Mouse (Mus musculus) cerebellum, adult 2 months (tissue): ENCODE measurements around the gene Arhgef1. TPM values are rescaled to one million over a fixed set of nuclear protein-coding genes. Genes with fewer than 3 reads are reported as not detected.

Source experiments
- DNase-seq, 2 experiments: peaks; one replicate each; pipeline ENCODE4 v3.0.0; 2021
- H3K27ac ChIP-seq: fragments of 200-500 bp; 2 replicates; pipeline ENCODE4 v1.5.1; 2012; ENCODE audit warnings: low read length, control low read depth, inconsistent platforms; ENCODE audit not compliant: insufficient read depth
- H3K27me3 ChIP-seq: fragments of 200-500 bp; 2 replicates; pipeline ENCODE4 v1.6.1; 2012; ENCODE audit warnings: inconsistent platforms, mild to moderate bottlenecking, low read length, moderate library complexity; ENCODE audit not compliant: control insufficient read depth, insufficient read depth
- H3K4me1 ChIP-seq: fragments of 200-500 bp; 2 replicates; pipeline ENCODE4 v1.6.1; 2011; ENCODE audit warnings: low read length; ENCODE audit not compliant: control insufficient read depth, insufficient read depth
- H3K4me3 ChIP-seq: fragments of 200-500 bp; replicated peaks from 2 replicates; pipeline ENCODE3; 2011; ENCODE audit warnings: mild to moderate bottlenecking, low read depth, low read length, control low read depth; ENCODE audit not compliant: insufficient read depth
- CTCF ChIP-seq: fragments of 200-500 bp; IDR thresholded peaks from 2 replicates; pipeline ENCODE4 v1.5.1; 2011; ENCODE audit warnings: low read depth, mild to moderate bottlenecking, control low read depth, low read length, moderate library complexity, borderline replicate concordance; ENCODE audit not compliant: insufficient read depth
- POLR2A ChIP-seq: fragments of 200-500 bp; IDR thresholded peaks from 2 replicates; pipeline ENCODE4 v1.6.1; 2011; ENCODE audit warnings: low read length, control low read depth, borderline replicate concordance; ENCODE audit not compliant: insufficient read depth
- WGBS: fragments of 180-500 bp; shearing (Covaris S2); methylation state at CpG from one replicate; pipeline ENCODE4 v1.1.7; 2018; 5-methylcytosine and 5-hydroxymethylcytosine counted together
- polyA plus RNA-seq: library from polyadenylated mRNA; depleted of rRNA; stranded (reverse); fragments of >200 nt; gene quantifications from 2 replicates; pipeline ENCODE4 v1.2.3, GENCODE M21; 2012

Gene Arhgef1
- polyA plus RNA-seq, 1 experiment, result 162 TPM

- no peak within 1 kb of the TSS for H3K27ac ChIP-seq
- WGBS, result 1% methylated on average over 72 of the region's 72 CpGs
- peaks cover 11% of the 10 kb centered on the region; the same call in 1 of the 2 replicates for H3K4me1 ChIP-seq
- TF ChIP-seq POLR2A, result no peak
- no peak for TF ChIP-seq CTCF
- DNase-seq, result no peak
- H3K27me3 ChIP-seq, result peaks cover 8% of the 10 kb centered on the region; the same call in 1 of the 2 replicates
- peak within 1 kb of the TSS; percentile 48 for H3K4me3 ChIP-seq
Measured at GRCm38 (mm10) chr7:24944257-24944950, 41.7 kb downstream of the Arhgef1 start, which contains the start of gene Gm4881. Gene Gm4881 (minus strand): TSS chr7:24944494.

DNA sequence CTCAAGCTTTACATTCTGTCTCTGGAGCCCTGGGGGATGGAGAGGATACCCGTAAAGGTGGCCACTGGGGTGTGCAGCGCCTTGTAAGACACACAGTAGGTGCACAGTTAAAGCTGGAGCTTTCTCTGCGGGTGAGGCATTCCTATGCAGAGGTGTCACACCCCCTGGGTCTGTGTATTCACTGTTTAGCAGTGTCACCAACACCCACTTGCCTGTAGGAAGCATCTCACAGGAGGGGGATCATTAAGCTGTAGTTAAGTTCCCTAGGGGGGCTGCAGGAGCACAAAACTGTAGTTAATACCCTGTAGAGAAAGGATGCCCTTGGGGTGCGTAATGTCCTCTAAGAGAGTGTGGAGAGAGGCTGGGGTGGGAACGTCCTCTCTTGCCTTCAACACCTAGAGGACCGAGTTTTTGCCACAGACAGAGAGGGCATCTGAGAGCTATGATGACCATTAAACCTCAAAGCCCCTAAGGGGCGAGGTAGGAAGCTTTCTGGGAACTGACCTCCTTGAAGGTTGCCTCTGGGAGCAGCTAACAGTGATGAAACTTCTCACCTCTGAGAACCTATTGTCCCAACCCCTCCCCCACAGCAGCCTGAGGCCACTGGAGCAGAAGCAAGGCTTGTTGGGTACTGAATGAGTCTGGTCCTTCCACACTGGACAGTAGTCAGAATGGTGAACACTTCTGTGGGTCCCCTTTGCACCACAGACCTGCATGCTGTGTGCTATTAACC is 44.8 kb downstream of the Arhgef1 start:
- Histone ChIP-seq H3K4me3 (no peak overlapping the region), H3K27ac (no peak overlapping the region), H3K27me3 (peaks cover 8% of the 10 kb centered on the region; the same call in 1 of the 2 replicates), H3K4me1 (peaks cover 11% of the 10 kb centered on the region; the same call in 1 of the 2 replicates)
- 57% methylated on average over 7 of the region's 7 CpGs for WGBS
- TF ChIP-seq POLR2A (no peak), CTCF (no peak)
- no peak for DNase-seq

DNA sequence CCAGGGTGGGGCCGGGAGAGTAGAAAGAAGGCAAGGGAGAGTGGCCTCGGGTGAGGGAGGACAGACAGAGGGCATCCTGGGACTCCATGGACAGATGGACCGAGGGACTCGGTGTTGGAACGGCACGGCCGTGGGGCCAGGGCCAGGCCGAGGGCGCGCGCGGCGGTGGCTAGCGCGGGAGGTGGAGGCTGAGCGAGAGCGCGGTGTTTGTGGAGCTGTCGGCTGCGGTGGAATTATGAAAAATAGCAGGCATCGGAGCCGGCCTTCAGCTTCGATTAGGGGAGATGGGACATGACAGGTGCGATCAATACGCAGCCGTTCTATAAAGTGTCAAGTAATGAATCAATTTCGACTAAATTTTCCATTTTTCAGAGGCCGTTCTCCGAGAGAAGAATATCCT is 46.1 kb downstream of the Arhgef1 start:
- DNase-seq, result peak in 1 of 2 experiments; percentile 38
- peaks cover 5% of the 10 kb centered on the region; the same call in 1 of the 2 replicates for H3K27me3 ChIP-seq
- peaks cover 11% of the 10 kb centered on the region; the same call in 1 of the 2 replicates for H3K4me1 ChIP-seq
- WGBS, result 3% methylated on average over 29 of the region's 29 CpGs
- no peak for TF ChIP-seq POLR2A
- TF ChIP-seq CTCF, result no peak
- H3K27ac ChIP-seq, result no peak overlapping the region
- H3K4me3 ChIP-seq, result peak overlapping the region; percentile 54

- 10% methylated on average over 8 of the region's 8 CpGs for WGBS
- peaks cover 4% of the 10 kb centered on the region; the same call in 1 of the 2 replicates for H3K4me1 ChIP-seq
- DNase-seq, result peak; percentile 57 to 72
- TF ChIP-seq CTCF (peak; percentile 71; the same call in 1 of the 2 replicates), POLR2A (no peak)
- no peak overlapping the region for H3K4me3 ChIP-seq
- H3K27me3 ChIP-seq, result peaks cover 3% of the 10 kb centered on the region; the same call in 1 of the 2 replicates
- H3K27ac ChIP-seq, result no peak overlapping the region
Measured at GRCm38 (mm10) chr7:24949958-24950623, 47.4 kb downstream of the Arhgef1 start.

DNA sequence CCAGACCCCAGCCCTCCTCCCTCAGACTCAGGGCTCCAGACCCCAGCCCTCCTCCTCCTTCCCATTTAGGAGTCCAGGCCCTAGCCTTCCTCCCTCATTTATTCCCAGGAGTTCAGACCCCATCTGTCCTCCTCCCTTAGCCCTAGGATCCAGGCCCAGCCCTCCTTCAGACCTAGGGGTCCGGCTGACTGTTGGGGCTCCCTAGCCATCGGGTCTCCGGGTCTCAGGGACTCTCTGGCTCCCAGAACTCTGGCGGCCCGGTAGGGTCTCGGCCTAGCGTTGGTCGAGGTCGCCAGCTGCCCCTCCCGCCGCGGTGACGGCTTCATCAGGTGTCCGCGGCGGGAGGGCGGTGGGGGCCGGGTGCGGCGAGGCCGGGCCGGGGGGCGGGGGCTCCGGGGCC is 51.3 kb downstream of the Arhgef1 start:
- peaks cover 2% of the 10 kb centered on the region; the same call in 1 of the 2 replicates for H3K27me3 ChIP-seq
- 9% methylated on average over 23 of the region's 24 CpGs for WGBS
- H3K27ac ChIP-seq, result no peak overlapping the region
- H3K4me3 ChIP-seq, result no peak overlapping the region
- DNase-seq, result no peak
- no peaks in the 10 kb centered on the region for H3K4me1 ChIP-seq
- TF ChIP-seq POLR2A (no peak), CTCF (no peak)

DNA sequence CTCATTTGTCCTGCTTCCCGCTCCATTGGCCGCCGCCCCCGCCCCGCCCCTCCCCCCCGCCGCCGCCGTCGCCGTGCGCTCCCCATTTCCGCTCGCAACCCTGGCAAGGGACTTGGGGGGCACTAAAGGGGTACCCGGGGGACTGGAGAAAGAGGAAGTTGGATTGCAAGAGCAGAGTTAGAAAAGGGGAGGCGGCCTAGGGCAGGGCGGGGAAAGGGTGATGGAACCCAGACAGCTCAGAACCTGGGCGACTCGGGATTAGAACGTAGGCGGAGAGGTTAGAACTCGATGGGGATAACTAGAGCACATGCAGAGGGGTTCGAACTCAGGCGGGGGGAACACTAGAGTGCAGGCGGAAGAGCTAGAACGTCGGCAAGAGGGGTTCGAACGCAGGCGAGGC is 51.7 kb downstream of the Arhgef1 start:
- Histone ChIP-seq H3K4me3 (peak overlapping the region; percentile 21), H3K27me3 (peaks cover 2% of the 10 kb centered on the region; the same call in 1 of the 2 replicates), H3K4me1 (no peaks in the 10 kb centered on the region), H3K27ac (no peak overlapping the region)
- no peak for DNase-seq
- 5% methylated on average over 30 of the region's 30 CpGs for WGBS
- TF ChIP-seq POLR2A, result no peak
- no peak for TF ChIP-seq CTCF

DNA sequence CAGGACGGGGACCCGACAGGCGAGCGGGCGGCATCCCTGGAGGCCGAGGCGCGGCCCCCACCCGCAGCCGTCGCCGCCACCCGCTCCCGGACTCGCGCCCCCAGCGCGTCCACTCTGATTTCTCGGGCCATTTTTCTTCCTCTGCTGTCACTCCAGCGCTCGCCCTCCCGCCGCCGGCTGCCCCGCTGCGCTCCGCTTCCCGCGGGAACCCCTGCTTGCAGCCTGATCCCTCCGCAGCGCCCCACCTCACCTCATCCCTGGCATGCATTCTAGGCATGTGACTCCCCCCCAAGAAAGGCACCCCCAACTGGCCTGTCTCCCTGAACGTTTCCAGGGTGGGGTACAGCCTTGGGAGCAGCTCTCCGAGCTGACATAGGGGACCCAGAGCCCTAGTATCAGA is 52.5 kb downstream of the Arhgef1 start:
- no peak for TF ChIP-seq POLR2A
- TF ChIP-seq CTCF, result no peak
- Histone ChIP-seq H3K4me3 (no peak overlapping the region), H3K27me3 (peaks cover 2% of the 10 kb centered on the region; the same call in 1 of the 2 replicates), H3K27ac (no peak overlapping the region), H3K4me1 (no peaks in the 10 kb centered on the region)
- DNase-seq, result no peak
- 8% methylated on average over 31 of the region's 33 CpGs for WGBS
